Mouse (Mus musculus) E14TG2a.4 (cell line): ENCODE results near the gene Ptprc.

Experiments used
- H3K27me3 ChIP-seq: 2 replicates; pipeline ENCODE4 v1.6.1; 2014; ENCODE audit warnings: low read length, control low read depth; ENCODE audit not compliant: insufficient read depth
- H3K36me3 ChIP-seq: 2 replicates; pipeline ENCODE4 v1.6.1; 2014; ENCODE audit warnings: low read length, control low read depth; ENCODE audit not compliant: insufficient read depth
- H3K4me1 ChIP-seq: replicated peaks from 2 replicates; pipeline ENCODE4 v1.6.1; 2014; ENCODE audit warnings: low read depth, low read length, control low read depth
- H3K4me3 ChIP-seq: replicated peaks from 2 replicates; pipeline ENCODE4 v1.5.1; 2014; ENCODE audit warnings: mild to moderate bottlenecking, low read length
- H3K9me3 ChIP-seq: 2 replicates; pipeline ENCODE4 v1.6.1; 2014; ENCODE audit warnings: low read length, control low read depth
- CTCF ChIP-seq: conservative IDR thresholded peaks from 2 replicates; pipeline ENCODE4 v1.5.1; 2014; ENCODE audit warnings: low read length
- NANOG ChIP-seq: IDR thresholded peaks from 2 replicates; pipeline ENCODE4 v1.6.1; 2014; ENCODE audit warnings: borderline replicate concordance, low read length, mixed read lengths
- POU5F1 ChIP-seq: IDR thresholded peaks from 2 replicates; pipeline ENCODE4 v1.6.1; 2014; ENCODE audit warnings: low read length, borderline replicate concordance

The Ptprc gene

DNA sequence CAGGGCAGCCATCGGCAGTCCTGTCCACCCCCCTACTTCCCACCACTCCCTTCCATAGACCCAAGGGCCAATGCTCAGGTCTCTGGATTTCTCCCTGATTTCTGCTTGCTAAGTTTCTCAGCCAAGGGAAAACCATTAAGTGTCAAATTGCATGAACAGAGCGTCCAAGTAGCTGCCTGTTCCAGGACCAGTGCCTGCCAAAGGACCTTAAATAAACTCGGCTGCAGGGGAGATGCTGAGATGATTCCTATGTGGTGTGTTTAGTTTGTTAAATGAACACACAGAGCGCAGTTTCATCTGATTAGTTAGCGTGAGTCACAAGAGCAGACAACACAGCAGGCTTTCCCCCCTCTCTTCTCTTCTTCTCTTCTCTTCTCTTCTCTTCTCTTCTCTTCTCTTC, 135.0 kb downstream of the Ptprc start:
- Histone ChIP-seq H3K27me3 (no peaks in the 10 kb centered on the region), H3K9me3 (peaks cover 4% of the 10 kb centered on the region; the same call in 1 of the 2 replicates), H3K4me3 (no peak overlapping the region), H3K4me1 (no peaks in the 10 kb centered on the region), H3K36me3 (no peaks in the 10 kb centered on the region)
- TF ChIP-seq POU5F1, result no peak
- no peak for TF ChIP-seq CTCF
- TF ChIP-seq NANOG, result no peak

DNA sequence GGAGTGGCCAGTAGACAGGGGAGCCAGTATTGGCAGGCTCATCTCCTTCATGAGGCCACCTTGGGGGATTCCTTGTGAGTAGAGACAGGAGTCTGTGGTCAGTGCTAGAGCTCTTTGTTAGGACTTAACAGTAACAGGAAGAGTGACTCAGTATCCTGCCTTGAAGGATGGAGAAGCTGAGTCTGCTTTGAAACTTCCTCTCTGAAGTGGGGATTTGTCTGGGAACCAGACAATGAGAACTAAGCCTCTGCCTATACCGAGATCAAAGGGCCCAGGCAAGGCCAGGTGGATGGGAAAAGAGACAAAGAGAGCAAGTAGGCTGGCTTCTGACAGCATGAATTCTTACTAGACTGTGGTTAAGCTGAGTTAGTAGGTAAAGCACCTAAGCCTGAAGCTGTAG, 136.3 kb downstream of the Ptprc start:
- H3K9me3 ChIP-seq, result peaks cover 4% of the 10 kb centered on the region; the same call in 1 of the 2 replicates
- TF ChIP-seq POU5F1, result no peak
- TF ChIP-seq CTCF, result no peak
- no peak for TF ChIP-seq NANOG
- H3K27me3 ChIP-seq, result no peaks in the 10 kb centered on the region
- H3K36me3 ChIP-seq, result no peaks in the 10 kb centered on the region
- H3K4me3 ChIP-seq, result no peak overlapping the region
- H3K4me1 ChIP-seq, result no peaks in the 10 kb centered on the region

- Histone ChIP-seq H3K9me3 (peaks cover 4% of the 10 kb centered on the region; the same call in 1 of the 2 replicates), H3K36me3 (no peaks in the 10 kb centered on the region), H3K27me3 (no peaks in the 10 kb centered on the region), H3K4me3 (no peak overlapping the region), H3K4me1 (no peaks in the 10 kb centered on the region)
- TF ChIP-seq CTCF (no peak), NANOG (no peak), POU5F1 (no peak)
These were observed 138.0 kb downstream of the Ptprc start for GRCm38 (mm10) chr1:138037484-138037883.

DNA sequence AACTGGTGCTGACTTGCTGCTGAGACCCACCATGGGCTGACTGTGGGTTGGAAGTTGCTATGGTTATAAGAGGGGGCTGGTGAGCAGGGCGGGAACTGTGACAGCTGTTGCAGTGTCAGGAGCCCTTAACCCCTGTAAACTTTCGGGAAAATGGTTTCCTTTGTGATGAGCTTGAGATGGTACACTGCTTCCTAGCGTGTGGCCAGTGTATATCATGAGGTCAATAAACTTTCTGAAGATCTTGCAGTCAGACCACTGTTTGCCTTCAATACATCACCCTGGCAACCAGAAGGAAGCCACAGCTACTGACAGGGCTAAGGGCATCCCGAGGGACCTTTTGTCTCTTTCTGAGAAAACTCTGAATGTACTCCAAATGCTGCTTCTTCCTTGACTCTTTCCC, 145.9 kb downstream of the Ptprc start:
- Histone ChIP-seq H3K4me3 (no peak overlapping the region), H3K4me1 (no peaks in the 10 kb centered on the region), H3K36me3 (no peaks in the 10 kb centered on the region), H3K9me3 (no peaks in the 10 kb centered on the region), H3K27me3 (no peaks in the 10 kb centered on the region)
- TF ChIP-seq POU5F1, result no peak
- no peak for TF ChIP-seq CTCF
- TF ChIP-seq NANOG, result no peak

- H3K4me1 ChIP-seq, result no peaks in the 10 kb centered on the region
- H3K4me3 ChIP-seq, result no peak overlapping the region
- TF ChIP-seq CTCF, result no peak
- no peak for TF ChIP-seq NANOG
- TF ChIP-seq POU5F1, result no peak
- H3K9me3 ChIP-seq, result no peaks in the 10 kb centered on the region
- no peaks in the 10 kb centered on the region for H3K27me3 ChIP-seq
- H3K36me3 ChIP-seq, result no peaks in the 10 kb centered on the region
These were observed 150.2 kb downstream of the Ptprc start for GRCm38 (mm10) chr1:138025298-138025697.

- H3K36me3 ChIP-seq, result no peaks in the 10 kb centered on the region
- H3K27me3 ChIP-seq, result no peaks in the 10 kb centered on the region
- no peaks in the 10 kb centered on the region for H3K4me1 ChIP-seq
- H3K9me3 ChIP-seq, result no peaks in the 10 kb centered on the region
- TF ChIP-seq POU5F1 (no peak), NANOG (no peak), CTCF (no peak)
- H3K4me3 ChIP-seq, result no peak overlapping the region
These were observed 151.9 kb downstream of the Ptprc start for GRCm38 (mm10) chr1:138023601-138024000.

DNA sequence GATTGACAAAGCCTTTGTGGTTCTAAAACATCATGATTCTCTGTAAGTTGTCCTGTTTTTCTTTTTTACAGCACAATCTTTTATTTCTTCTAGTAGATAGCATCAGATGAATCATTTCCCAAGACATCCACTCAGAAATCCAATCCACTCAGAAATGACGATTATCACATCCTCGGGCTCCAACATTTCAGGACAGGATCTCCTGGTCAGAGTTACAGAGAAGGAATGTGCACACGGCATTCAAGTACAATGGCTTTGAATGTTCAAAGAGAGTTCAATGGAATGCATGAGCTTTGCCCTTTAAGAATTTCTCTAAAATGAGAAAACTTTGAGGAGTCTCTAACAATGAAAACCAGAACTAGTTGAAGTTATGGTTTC, 152.6 kb downstream of the Ptprc start:
- Histone ChIP-seq H3K27me3 (no peaks in the 10 kb centered on the region), H3K4me1 (no peaks in the 10 kb centered on the region), H3K9me3 (no peaks in the 10 kb centered on the region), H3K36me3 (no peaks in the 10 kb centered on the region), H3K4me3 (no peak overlapping the region)
- TF ChIP-seq POU5F1 (no peak), NANOG (no peak), CTCF (no peak)

GRCm38 (mm10) chr1:138021962-138022917, 153.3 kb downstream of the Ptprc start:
- H3K4me1 ChIP-seq, result no peaks in the 10 kb centered on the region
- no peaks in the 10 kb centered on the region for H3K36me3 ChIP-seq
- TF ChIP-seq POU5F1 (no peak), NANOG (no peak), CTCF (no peak)
- H3K4me3 ChIP-seq, result no peak overlapping the region
- H3K9me3 ChIP-seq, result no peaks in the 10 kb centered on the region
- no peaks in the 10 kb centered on the region for H3K27me3 ChIP-seq
